Mouse (Mus musculus): ENCODE results near the gene Ndnf. TPM values are rescaled to one million over a fixed set of nuclear protein-coding genes. Genes with fewer than 3 reads are reported as not detected.

Gene Ndnf
- total and polyA plus RNA-seq, 3 experiments, result under 0.01 to 0.03 TPM; not detected in 1

DNA sequence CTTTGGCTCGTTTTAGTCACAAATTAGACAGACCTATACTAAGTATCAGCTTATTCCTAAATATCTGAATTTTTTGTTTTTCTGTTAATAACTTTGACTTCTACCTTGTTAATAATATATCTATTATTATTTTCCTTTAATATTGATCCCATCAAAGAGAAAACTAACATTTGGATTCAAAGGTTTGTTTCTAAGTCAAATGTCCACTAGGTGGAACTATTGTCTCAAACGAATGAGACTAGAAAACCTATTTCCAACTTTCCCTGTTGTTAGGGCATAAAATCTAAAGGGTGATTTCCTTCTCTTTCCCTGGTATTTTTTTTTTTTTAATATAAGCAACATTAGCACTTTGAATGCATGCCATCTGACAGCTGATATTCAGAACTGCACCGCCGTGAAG, 20.0 kb upstream of the Ndnf start:
- no peak overlapping the region for H3K27ac ChIP-seq (ENCODE audit: insufficient read depth, low read depth)
- no peaks in the 10 kb centered on the region for H3K27me3 ChIP-seq (replicated peaks)
- H3K9ac ChIP-seq (ENCODE audit: insufficient read depth, low read depth), result no peak overlapping the region
- H3K4me2 ChIP-seq (ENCODE audit: insufficient read depth, low read depth, poor library complexity, severe bottlenecking), result no peak overlapping the region
- H3K4me3 ChIP-seq (replicated peaks in 1 of 3; ENCODE audit: low read depth in 2 of 3, low read length in 2 of 3, poor library complexity in 1 of 3), result no peak overlapping the region
- H3K36me3 ChIP-seq (replicated peaks in 1 of 2; ENCODE audit: control insufficient read depth in 1 of 2, insufficient read depth in 1 of 2, low read length in 1 of 2), result no peaks in the 10 kb centered on the region
- DNase-seq (ENCODE audit: extremely low read depth), result no peak
- in situ Hi-C loops (cut with MboI; ENCODE audit: low pct_ligation_motif_present, low pct_unique_long_range_greater_than_20kb, low sequenced_read_pairs) (loop anchor here (25.0 kb wide), 1 partner anchor 886 kb away; the partner anchor contains the start of gene Mad2l1), dilution Hi-C loops (cut with MboI; ENCODE audit: extremely low pct_ligation_motif_present, extremely low pct_unique_long_range_greater_than_20kb, low sequenced_read_pairs) (no loop called here)
- peaks cover 0 to 16% of the 10 kb centered on the region in 2 experiments; a peak in 2 of 4 replicates for H3K4me1 ChIP-seq (ENCODE audit: control insufficient read depth in 1 of 2, insufficient read depth in 2 of 2)
- H3K9me3 ChIP-seq (replicated peaks; ENCODE audit: low read length), result no peaks in the 10 kb centered on the region
- no peaks in the 10 kb centered on the region for H3K79me2 ChIP-seq (replicated peaks; ENCODE audit: control insufficient read depth, extremely low read depth, insufficient read depth, poor library complexity, severe bottlenecking)
- no peak for TF ChIP-seq MAX (IDR thresholded peaks at IDR 0.05; ENCODE audit: low read length)
- no peak for TF ChIP-seq POLR2AphosphoS2 (IDR thresholded peaks at IDR 0.05; ENCODE audit: low read depth, low read length)
- no peak for TF ChIP-seq TBP (conservative IDR thresholded peaks at IDR 0.05; ENCODE audit: low read depth, low read length)
- no peak for TF ChIP-seq GABPA (IDR thresholded peaks at IDR 0.05; ENCODE audit: insufficient replicate concordance, low read depth, low read length)
- no peak for TF ChIP-seq RCOR1 (conservative IDR thresholded peaks at IDR 0.05; ENCODE audit: low read depth, low read length)
- peak; percentile 86 for TF ChIP-seq RAD21 (IDR thresholded peaks at IDR 0.05; ENCODE audit: low read depth, low read length)
- TF ChIP-seq ZC3H11A (IDR thresholded peaks at IDR 0.05; ENCODE audit: low read depth, low read length), result peak; percentile 47; the same call in 1 of the 2 replicates
- TF ChIP-seq CTCF (conservative IDR thresholded peaks at IDR 0.05 in 1 of 2, IDR thresholded peaks at IDR 0.05 in 1 of 2; ENCODE audit: low read depth in 2 of 2, low read length in 2 of 2), result peak in 1 of 2 experiments; percentile 75; a peak in 2 of 4 replicates
- no peak for TF ChIP-seq USF2 (conservative IDR thresholded peaks at IDR 0.05; ENCODE audit: low read depth, low read length)
- peak; percentile 71 for TF ChIP-seq SMC3 (IDR thresholded peaks at IDR 0.05; ENCODE audit: low read depth, low read length)
- no peak for TF ChIP-seq TCF12 (IDR thresholded peaks at IDR 0.05; ENCODE audit: low read depth, low read length)
- TF ChIP-seq MAZ (IDR thresholded peaks at IDR 0.05; ENCODE audit: low read depth, low read length), result no peak
- TF ChIP-seq MEF2A (IDR thresholded peaks at IDR 0.05; ENCODE audit: borderline replicate concordance, low read depth, low read length), result no peak

GRCm38 (mm10) chr6:65661272-65661671, 10.1 kb upstream of the Ndnf start:
- Histone ChIP-seq H3K4me1 (ENCODE audit: control insufficient read depth in 1 of 2, insufficient read depth in 2 of 2) (peaks cover 7 to 46% of the 10 kb centered on the region in 2 experiments; a peak in 3 of 4 replicates), H3K36me3 (replicated peaks in 1 of 2; ENCODE audit: control insufficient read depth in 1 of 2, insufficient read depth in 1 of 2, low read length in 1 of 2) (no peaks in the 10 kb centered on the region), H3K9me3 (replicated peaks; ENCODE audit: low read length) (no peaks in the 10 kb centered on the region), H3K79me2 (replicated peaks; ENCODE audit: control insufficient read depth, extremely low read depth, insufficient read depth, poor library complexity, severe bottlenecking) (no peaks in the 10 kb centered on the region), H3K27ac (ENCODE audit: insufficient read depth, low read depth) (no peak overlapping the region), H3K4me2 (ENCODE audit: insufficient read depth, low read depth, poor library complexity, severe bottlenecking) (no peak overlapping the region), H3K9ac (ENCODE audit: insufficient read depth, low read depth) (no peak overlapping the region; the same call in 1 of the 2 replicates), H3K27me3 (replicated peaks) (no peaks in the 10 kb centered on the region), H3K4me3 (replicated peaks in 1 of 3; ENCODE audit: low read depth in 2 of 3, low read length in 2 of 3, poor library complexity in 1 of 3) (no peak overlapping the region)
- in situ Hi-C loops (cut with MboI; ENCODE audit: low pct_ligation_motif_present, low pct_unique_long_range_greater_than_20kb, low sequenced_read_pairs) (loop anchor here (25.0 kb wide), 1 partner anchor 876 kb away; the partner anchor contains the start of gene Mad2l1), dilution Hi-C loops (cut with MboI; ENCODE audit: extremely low pct_ligation_motif_present, extremely low pct_unique_long_range_greater_than_20kb, low sequenced_read_pairs) (no loop called here)
- DNase-seq (ENCODE audit: extremely low read depth), result peak; percentile 35
- no peak for TF ChIP-seq ZKSCAN1 (IDR thresholded peaks at IDR 0.05; ENCODE audit: borderline replicate concordance, low read depth, low read length)
- no peak for TF ChIP-seq ZMIZ1 (IDR thresholded peaks at IDR 0.05; ENCODE audit: low read depth, low read length)
- 0 out of 2 replicates have a peak, but pooled peaks have one; percentile 19 for TF ChIP-seq CHD2 (IDR thresholded peaks at IDR 0.05; ENCODE audit: low read length)
- no peak for TF ChIP-seq TBP (conservative IDR thresholded peaks at IDR 0.05; ENCODE audit: low read depth, low read length)
- TF ChIP-seq MYC (IDR thresholded peaks at IDR 0.05; ENCODE audit: low read depth, low read length), result no peak
- no peak for TF ChIP-seq SMC3 (IDR thresholded peaks at IDR 0.05; ENCODE audit: low read depth, low read length)
- no peak for TF ChIP-seq MEF2A (IDR thresholded peaks at IDR 0.05; ENCODE audit: borderline replicate concordance, low read depth, low read length)
- 0 out of 2 replicates have a peak, but pooled peaks have one; percentile 14 for TF ChIP-seq IRF4 (IDR thresholded peaks at IDR 0.05; ENCODE audit: low read depth, low read length)
- TF ChIP-seq MAZ (IDR thresholded peaks at IDR 0.05; ENCODE audit: low read depth, low read length), result 0 out of 2 replicates have a peak, but pooled peaks have one; percentile 24
- TF ChIP-seq POLR2AphosphoS2 (IDR thresholded peaks at IDR 0.05; ENCODE audit: low read depth, low read length), result no peak
